8 mouse cellular contexts compared by ENCODE assay signal in the genomic region with DNA sequence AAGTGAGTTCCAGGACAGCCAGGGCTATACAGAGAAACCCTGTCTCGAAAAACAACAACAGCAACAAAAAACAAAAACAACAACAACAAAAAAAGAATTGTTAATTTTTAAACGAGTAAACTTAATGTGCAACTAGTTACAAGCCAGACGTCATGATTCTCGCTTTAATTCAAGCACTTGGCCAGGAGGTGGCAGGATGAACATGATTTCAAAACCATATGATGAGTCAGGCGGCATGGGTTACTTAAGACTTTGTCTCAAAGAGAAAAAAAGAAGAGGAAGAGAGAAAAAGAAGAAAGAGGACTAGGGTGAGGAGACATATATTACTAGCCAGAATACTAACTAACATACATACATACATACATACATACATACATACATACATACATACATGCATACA. TPM values are rescaled to one million over a fixed set of nuclear protein-coding genes. Genes with fewer than 3 reads are reported as not detected.
DNase-seq lines count a peak whose midpoint lies in the region; ATAC-seq lines count a peak whose summit lies in the region.

No protein-coding gene starts in this region.

- H3K4me1 ChIP-seq in midbrain, embryonic 14.5 days (ENCODE audit: control insufficient read depth, insufficient read depth, low read length): no peaks in the 10 kb centered on the region
- H3K4me1 ChIP-seq in midbrain, embryonic 13.5 days (replicated peaks): no peaks in the 10 kb centered on the region

- H3K27ac ChIP-seq in midbrain, embryonic 14.5 days (replicated peaks; ENCODE audit: low read depth, low read length): no peak overlapping the region
- no peak overlapping the region for H3K27ac ChIP-seq in midbrain, embryonic 13.5 days

- 90% methylated on average over 5 of the region's 5 CpGs for WGBS in midbrain, embryonic 14.5 days
- 86% methylated on average over 5 of the region's 5 CpGs for WGBS in midbrain, embryonic 13.5 days

- no peak overlapping the region for H3K9ac ChIP-seq in midbrain, embryonic 14.5 days (replicated peaks; ENCODE audit: low read length)
- no peak overlapping the region for H3K9ac ChIP-seq in midbrain, embryonic 13.5 days (replicated peaks)

- no peaks in the 10 kb centered on the region for H3K36me3 ChIP-seq in midbrain, embryonic 14.5 days (ENCODE audit: control insufficient read depth, insufficient read depth, low read length)
- H3K36me3 ChIP-seq in midbrain, embryonic 13.5 days: no peaks in the 10 kb centered on the region

- no peaks in the 10 kb centered on the region for H3K9me3 ChIP-seq in midbrain, embryonic 14.5 days (ENCODE audit: control insufficient read depth, low read length)
- H3K9me3 ChIP-seq in midbrain, embryonic 13.5 days: no peaks in the 10 kb centered on the region

- ATAC-seq in midbrain, embryonic 14.5 days (ENCODE audit: low FRiP score, low TSS enrichment): no peak
- ATAC-seq in midbrain, embryonic 13.5 days: no peak

- H3K4me2 ChIP-seq in midbrain, embryonic 14.5 days (ENCODE audit: low read length): no peak overlapping the region
- no peak overlapping the region for H3K4me2 ChIP-seq in midbrain, embryonic 13.5 days (replicated peaks)

- no peaks in the 10 kb centered on the region for H3K27me3 ChIP-seq in midbrain, embryonic 14.5 days (ENCODE audit: control insufficient read depth, insufficient read depth, low read length)
- no peaks in the 10 kb centered on the region for H3K27me3 ChIP-seq in midbrain, embryonic 13.5 days

- no peak overlapping the region for H3K4me3 ChIP-seq in midbrain, embryonic 14.5 days (replicated peaks; ENCODE audit: low read depth, low read length)
- H3K4me3 ChIP-seq in midbrain, embryonic 13.5 days (replicated peaks): no peak overlapping the region

- peak; percentile 18 to 65 for DNase-seq in frontal cortex, adult 2 months (ENCODE audit: extremely low spot score in 1 of 2, low spot score in 1 of 2)
- DNase-seq in frontal cortex, postnatal 10 days (ENCODE audit: low spot score in 2 of 2): no peak
- DNase-seq in midbrain, embryonic 14.5 days: peak; percentile 61
- DNase-seq in adrenal gland, postnatal 36 days: peak; percentile 34 to 44
- peak; percentile 24 for DNase-seq in lung, postnatal 14 days
- DNase-seq in ovary, adult 18-20 months (ENCODE audit: low spot score): no peak
- DNase-seq in gastrocnemius, postnatal 25 days: no peak

RNA-seq across cellular contexts. Expression of gene Rapgef6, which starts 40.1 kb away (rescaled TPM):
- 17.5 and 21.4 TPM in 2 replicates for polyA plus RNA-seq in frontal cortex, adult 2 months (2012; rRNA removed)
- polyA plus RNA-seq in midbrain, embryonic 14.5 days (2014; fragmentation: Nextera tagmentation; extraction: Ambion mirVana): 33.6 and 38.5 TPM in 2 replicates
- polyA plus RNA-seq in midbrain, embryonic 13.5 days (2015; fragmentation: Nextera tagmentation; extraction: Ambion mirVana): 36.1 and 40.4 TPM in 2 replicates
- total RNA-seq in adrenal gland, postnatal 36 days (2021): 10 to 100 TPM; 23.0 to 24.5 TPM
- total RNA-seq in gastrocnemius, postnatal 25 days (2021): 1 to 10 TPM; 5.5 to 6.8 TPM

Comparison
In these comparisons a context has a peak if more than half of its experiments do, and no peak if none do; other contexts are left out.
1. DNase-seq: peak in frontal cortex, adult 2 months (2 of 2), midbrain, embryonic 14.5 days (single experiment), adrenal gland, postnatal 36 days (2 of 2) and lung, postnatal 14 days (single experiment); none in frontal cortex, postnatal 10 days (0 of 2), ovary, adult 18-20 months (single experiment) and gastrocnemius, postnatal 25 days (single experiment).